Mouse (Mus musculus) testis, adult 2 months (tissue): Measurements from ENCODE around the gene Gm12845.

Experiments used
- CTCF ChIP-seq: fragments of 200-500 bp; IDR thresholded peaks from 2 replicates; pipeline ENCODE4 v1.5.1; 2012; ENCODE audit warnings: low read depth, mild to moderate bottlenecking, inconsistent platforms, low read length, moderate library complexity; ENCODE audit not compliant: control insufficient read depth, insufficient read depth, insufficient replicate concordance
- POLR2A ChIP-seq: fragments of 200-500 bp; IDR thresholded peaks from 2 replicates; pipeline ENCODE4 v1.6.1; 2012; ENCODE audit warnings: low read depth, mild to moderate bottlenecking, inconsistent platforms, low read length, moderate library complexity; ENCODE audit not compliant: control insufficient read depth

DNA sequence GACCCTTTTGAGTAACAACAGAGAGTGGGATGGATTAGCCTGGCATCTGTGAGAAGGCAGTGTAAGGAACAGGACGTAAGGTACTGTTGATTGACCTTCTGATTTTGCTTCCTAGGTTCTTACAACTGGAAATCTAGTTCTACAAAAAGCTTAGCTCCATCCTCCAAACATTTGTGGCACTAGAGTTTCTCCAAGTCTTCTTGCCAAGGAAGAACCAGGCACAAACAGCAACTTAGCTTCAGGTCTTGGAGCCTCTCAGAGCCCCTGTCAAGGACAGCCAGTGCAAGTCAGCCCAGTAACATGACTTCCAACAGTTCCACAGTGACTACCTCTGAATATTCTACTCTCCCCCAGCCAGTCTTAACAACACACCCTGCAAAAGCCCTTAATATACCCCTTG, at the start of gene Gm12845:
- TF ChIP-seq CTCF (no peak), POLR2A (no peak)
